18 mouse cellular contexts compared by ENCODE assay signal in the genomic region with DNA sequence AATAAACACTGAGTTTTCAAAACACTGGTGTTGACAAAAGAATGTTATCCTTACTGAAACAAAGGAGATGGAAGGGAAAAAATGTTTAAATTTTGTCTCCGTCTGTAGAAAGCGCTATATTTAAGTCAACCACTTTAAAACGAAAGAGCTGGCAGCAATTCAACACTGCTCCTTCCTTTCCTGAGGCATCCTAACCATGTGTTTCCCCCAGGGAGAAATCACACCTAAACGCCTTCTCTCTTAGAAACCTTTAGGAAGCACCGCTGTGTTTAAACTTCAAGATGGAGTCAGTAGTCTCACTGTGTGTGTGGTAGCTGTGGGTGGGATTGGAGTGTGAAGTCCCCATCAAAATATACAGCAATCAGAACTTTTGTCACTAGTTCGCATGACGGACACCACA.
DNase-seq lines count a peak whose midpoint lies in the region; ATAC-seq lines count a peak whose summit lies in the region.
"Had no signal": no experiment of that assay in that cellular context is flagged by ENCODE, and none has a peak within 500 bp of the region (broad histone marks: within the 10 kb centered on the region; RNA-seq: fewer than 3 reads in every experiment).

No protein-coding gene starts in this region.

- H3K4me2 ChIP-seq in kidney, embryonic 15.5 days = no peak overlapping the region
- H3K4me2 ChIP-seq: heart, embryonic 13.5 days; liver, embryonic 13.5 days had no signal

- no peak overlapping the region for H3K9ac ChIP-seq in kidney, embryonic 15.5 days
- H3K9ac ChIP-seq: heart, embryonic 13.5 days; liver, embryonic 13.5 days had no signal

- 66% methylated on average over 7 of the region's 7 CpGs for WGBS in kidney, embryonic 15.5 days

- no peak overlapping the region for H3K4me3 ChIP-seq in kidney, embryonic 15.5 days (replicated peaks)
- H3K4me3 ChIP-seq: gastrocnemius, adult 2 months; heart, embryonic 13.5 days; liver, embryonic 13.5 days had no signal

- no peak for ATAC-seq in kidney, embryonic 15.5 days (replicated peaks; ENCODE audit: low FRiP score)
- ATAC-seq: hindbrain, embryonic 16.5 days; lung, postnatal 0 days; midbrain, embryonic 16.5 days had no signal

- DNase-seq in left cerebral cortex, adult 11 months (ENCODE audit: low spot score) = peak; percentile 18
- DNase-seq in left cerebral cortex, postnatal 4 days = no peak
- DNase-seq in frontal cortex, postnatal 36 days (ENCODE audit: low spot score in 2 of 2) = peak; percentile 30 to 63
- DNase-seq in right cerebral cortex, adult 18-20 months = peak; percentile 54
- DNase-seq in kidney, adult 18-20 months = no peak
- DNase-seq in layer of hippocampus, postnatal 36 days = no peak
- DNase-seq: adrenal gland, postnatal 10 days; B cell, adult 2 months; cerebellum, adult 8-10 months; gastrocnemius, adult 2 months; heart, postnatal 36 days; liver, embryonic 13.5 days; thymus, postnatal 4 days had no signal

- H3K4me1 ChIP-seq in kidney, embryonic 15.5 days = no peaks in the 10 kb centered on the region
- H3K4me1 ChIP-seq: heart, embryonic 13.5 days; liver, embryonic 13.5 days had no signal

- H3K9me3 ChIP-seq in kidney, embryonic 15.5 days (replicated peaks) = no peaks in the 10 kb centered on the region
- H3K9me3 ChIP-seq: heart, embryonic 13.5 days; liver, embryonic 13.5 days had no signal

- H3K27me3 ChIP-seq in kidney, embryonic 15.5 days = no peaks in the 10 kb centered on the region
- H3K27me3 ChIP-seq: heart, embryonic 13.5 days; liver, embryonic 13.5 days had no signal

- H3K36me3 ChIP-seq in kidney, embryonic 15.5 days = no peaks in the 10 kb centered on the region
- H3K36me3 ChIP-seq: heart, embryonic 13.5 days; liver, embryonic 13.5 days had no signal

- no peak overlapping the region for H3K27ac ChIP-seq in kidney, embryonic 15.5 days
- H3K27ac ChIP-seq: gastrocnemius, adult 2 months; heart, embryonic 13.5 days; liver, embryonic 13.5 days had no signal

- intact Hi-C loops in left cerebral cortex, postnatal 4 days (cut with DNase I) = no loop called here

Comparison
In these comparisons a context has a peak if more than half of its experiments do, and no peak if none do; other contexts are left out.
1. DNase-seq: peak in left cerebral cortex, adult 11 months (single experiment), frontal cortex, postnatal 36 days (2 of 2) and right cerebral cortex, adult 18-20 months (single experiment); none in left cerebral cortex, postnatal 4 days (single experiment), kidney, adult 18-20 months (single experiment) and layer of hippocampus, postnatal 36 days (0 of 2).